Mouse (Mus musculus) kidney, embryonic 16.5 days (tissue): ENCODE results near the gene Tmod1. TPM values are rescaled to one million over a fixed set of nuclear protein-coding genes. Genes with fewer than 3 reads are reported as not detected.

Experiments used
- ATAC-seq: fragments of 200-750 bp; cut with Nextera tagmentation; 2 replicates; pipeline ENCODE4 v1.8.0; 2017; ENCODE audit warnings: moderate TSS enrichment; ENCODE audit not compliant: low FRiP score, low TSS enrichment
- H3K27ac ChIP-seq: fragments of 300-500 bp; sonication (generic); 2 replicates; pipeline ENCODE4 v1.5.1; 2014; ENCODE audit warnings: low read length
- H3K27me3 ChIP-seq: fragments of 300-500 bp; sonication (generic); 2 replicates; pipeline ENCODE4 v1.6.1; 2014; ENCODE audit warnings: low read length, control low read depth, mixed read lengths; ENCODE audit not compliant: insufficient read depth
- H3K36me3 ChIP-seq: fragments of 300-500 bp; sonication (generic); 2 replicates; pipeline ENCODE4 v1.6.1; 2014; ENCODE audit warnings: low read length, control low read depth, mixed read lengths; ENCODE audit not compliant: insufficient read depth
- H3K4me1 ChIP-seq: fragments of 300-500 bp; sonication (generic); 2 replicates; pipeline ENCODE4 v1.6.1; 2014; ENCODE audit warnings: low read length, control low read depth, mixed read lengths; ENCODE audit not compliant: insufficient read depth
- H3K4me2 ChIP-seq: fragments of 300-500 bp; sonication (generic); replicated peaks from 2 replicates; pipeline ENCODE4 v1.6.1; 2014; ENCODE audit warnings: low read depth, low read length
- H3K4me3 ChIP-seq: fragments of 300-500 bp; sonication (generic); 2 replicates; pipeline ENCODE4 v1.5.1; 2014; ENCODE audit warnings: mild to moderate bottlenecking, low read length
- H3K9ac ChIP-seq: fragments of 300-500 bp; sonication (generic); replicated peaks from 2 replicates; pipeline ENCODE4 v1.6.1; 2014; ENCODE audit warnings: low read length
- H3K9me3 ChIP-seq: fragments of 300-500 bp; sonication (generic); 2 replicates; pipeline ENCODE4 v1.6.1; 2016; ENCODE audit warnings: low read length, control low read depth
- WGBS: fragments of 180-500 bp; shearing (Covaris S2); extraction: QIAGEN DNeasy Blood & Tissue Kit; methylation state at CpG from one replicate; pipeline ENCODE4 v1.1.7; 2014; 5-methylcytosine and 5-hydroxymethylcytosine counted together
- polyA plus RNA-seq: library from polyadenylated mRNA; unstranded; fragments of >200 nt; fragmentation: Nextera tagmentation; extraction: Ambion mirVana; gene quantifications from 2 replicates; pipeline ENCODE4 v1.2.1, GENCODE M21; 2015

Gene Tmod1
- polyA plus RNA-seq, 1 experiment from 2014 or later: 6.3 TPM

GRCm38 (mm10) chr4:46097591-46097990 lies 58.9 kb downstream of the Tmod1 start:
- Histone ChIP-seq H3K27me3 (no peaks in the 10 kb centered on the region), H3K4me2 (no peak overlapping the region), H3K36me3 (no peaks in the 10 kb centered on the region), H3K4me3 (no peak overlapping the region), H3K27ac (no peak overlapping the region), H3K9me3 (no peaks in the 10 kb centered on the region), H3K4me1 (peaks cover 28% of the 10 kb centered on the region), H3K9ac (no peak overlapping the region)
- ATAC-seq: no peak
- WGBS: 93% methylated on average over 2 of the region's 2 CpGs

- no peak overlapping the region for H3K4me3 ChIP-seq
- no peaks in the 10 kb centered on the region for H3K27me3 ChIP-seq
- H3K4me2 ChIP-seq: no peak overlapping the region
- no peaks in the 10 kb centered on the region for H3K36me3 ChIP-seq
- peaks cover 28% of the 10 kb centered on the region for H3K4me1 ChIP-seq
- H3K9ac ChIP-seq: no peak overlapping the region
- ATAC-seq: no peak
- WGBS: 54% methylated on average over 9 of the region's 9 CpGs
- no peak overlapping the region; the same call in 1 of the 2 replicates for H3K27ac ChIP-seq
- H3K9me3 ChIP-seq: no peaks in the 10 kb centered on the region
These were observed 60.4 kb downstream of the Tmod1 start for GRCm38 (mm10) chr4:46099132-46099531.

GRCm38 (mm10) chr4:46100539-46100938 lies 61.8 kb downstream of the Tmod1 start:
- H3K27me3 ChIP-seq: no peaks in the 10 kb centered on the region
- no peak overlapping the region for H3K9ac ChIP-seq
- H3K36me3 ChIP-seq: no peaks in the 10 kb centered on the region
- no peak overlapping the region for H3K4me2 ChIP-seq
- H3K9me3 ChIP-seq: no peaks in the 10 kb centered on the region
- H3K4me3 ChIP-seq: no peak overlapping the region
- 27% methylated on average over 7 of the region's 7 CpGs for WGBS
- H3K27ac ChIP-seq: peak overlapping the region; percentile 89
- H3K4me1 ChIP-seq: peaks cover 28% of the 10 kb centered on the region
- peak; percentile 68 for ATAC-seq

- Histone ChIP-seq H3K27ac (peak overlapping the region; percentile 89), H3K9me3 (no peaks in the 10 kb centered on the region), H3K4me2 (no peak overlapping the region; the same call in 1 of the 2 replicates), H3K9ac (no peak overlapping the region), H3K4me3 (no peak overlapping the region), H3K36me3 (no peaks in the 10 kb centered on the region), H3K4me1 (peaks cover 28% of the 10 kb centered on the region), H3K27me3 (no peaks in the 10 kb centered on the region)
- 8% methylated on average over 14 of the region's 14 CpGs for WGBS
- peak; percentile 66 for ATAC-seq
These were observed 62.5 kb downstream of the Tmod1 start for GRCm38 (mm10) chr4:46101211-46101711.

GRCm38 (mm10) chr4:46102078-46102769 lies 63.5 kb downstream of the Tmod1 start:
- ATAC-seq: no peak
- WGBS: 83% methylated on average over 10 of the region's 10 CpGs

GRCm38 (mm10) chr4:46110084-46110483 lies 71.3 kb downstream of the Tmod1 start:
- peaks cover 16% of the 10 kb centered on the region; the same call in 1 of the 2 replicates for H3K36me3 ChIP-seq
- H3K4me3 ChIP-seq: no peak overlapping the region
- WGBS: 71% methylated on average over 8 of the region's 8 CpGs
- H3K27me3 ChIP-seq: no peaks in the 10 kb centered on the region
- H3K4me1 ChIP-seq: no peaks in the 10 kb centered on the region
- H3K4me2 ChIP-seq: no peak overlapping the region
- no peak overlapping the region for H3K27ac ChIP-seq
- no peak overlapping the region for H3K9ac ChIP-seq
- ATAC-seq: no peak
- H3K9me3 ChIP-seq: no peaks in the 10 kb centered on the region

More at GRCm38 (mm10) chr4:46102078-46102769, 63.5 kb downstream of the Tmod1 start:
- no peaks in the 10 kb centered on the region for H3K36me3 ChIP-seq
- H3K9me3 ChIP-seq: no peaks in the 10 kb centered on the region
- H3K4me2 ChIP-seq: no peak overlapping the region
- H3K27ac ChIP-seq: peak overlapping the region; percentile 48; the same call in 1 of the 2 replicates
- H3K9ac ChIP-seq: no peak overlapping the region
- no peaks in the 10 kb centered on the region for H3K27me3 ChIP-seq
- peaks cover 28% of the 10 kb centered on the region for H3K4me1 ChIP-seq
- no peak overlapping the region for H3K4me3 ChIP-seq

- Histone ChIP-seq H3K9ac (no peak overlapping the region), H3K4me3 (no peak overlapping the region), H3K27me3 (no peaks in the 10 kb centered on the region), H3K4me1 (no peaks in the 10 kb centered on the region), H3K9me3 (no peaks in the 10 kb centered on the region), H3K36me3 (peaks cover 28% of the 10 kb centered on the region), H3K27ac (no peak overlapping the region), H3K4me2 (no peak overlapping the region)
- WGBS: 38% methylated on average over 3 of the region's 3 CpGs
- ATAC-seq: no peak
These were observed 72.6 kb downstream of the Tmod1 start for GRCm38 (mm10) chr4:46111361-46111760.

GRCm38 (mm10) chr4:46115308-46115707 lies 76.6 kb downstream of the Tmod1 start:
- H3K4me1 ChIP-seq: no peaks in the 10 kb centered on the region
- no peak overlapping the region for H3K4me3 ChIP-seq
- no peak overlapping the region for H3K27ac ChIP-seq
- H3K27me3 ChIP-seq: no peaks in the 10 kb centered on the region
- no peak for ATAC-seq
- H3K9me3 ChIP-seq: no peaks in the 10 kb centered on the region
- no peak overlapping the region for H3K4me2 ChIP-seq
- H3K36me3 ChIP-seq: peaks cover 67% of the 10 kb centered on the region
- no peak overlapping the region for H3K9ac ChIP-seq
- 59% methylated on average over 1 of the region's 1 CpGs for WGBS

GRCm38 (mm10) chr4:46116544-46117175 lies 77.9 kb downstream of the Tmod1 start:
- H3K36me3 ChIP-seq: peaks cover 70% of the 10 kb centered on the region
- no peak overlapping the region for H3K27ac ChIP-seq
- H3K9ac ChIP-seq: no peak overlapping the region
- no peak overlapping the region for H3K4me2 ChIP-seq
- no peaks in the 10 kb centered on the region for H3K9me3 ChIP-seq
- WGBS: 75% methylated on average over 10 of the region's 10 CpGs
- H3K27me3 ChIP-seq: no peaks in the 10 kb centered on the region
- no peak for ATAC-seq
- no peaks in the 10 kb centered on the region for H3K4me1 ChIP-seq
- no peak overlapping the region for H3K4me3 ChIP-seq

- Histone ChIP-seq H3K27ac (no peak overlapping the region), H3K9me3 (no peaks in the 10 kb centered on the region), H3K4me3 (no peak overlapping the region), H3K9ac (no peak overlapping the region), H3K4me2 (no peak overlapping the region), H3K36me3 (peaks cover 78% of the 10 kb centered on the region), H3K27me3 (no peaks in the 10 kb centered on the region), H3K4me1 (no peaks in the 10 kb centered on the region)
- 96% methylated on average over 4 of the region's 4 CpGs for WGBS
- ATAC-seq: no peak
These were observed 78.8 kb downstream of the Tmod1 start for GRCm38 (mm10) chr4:46117536-46117935.
